Mouse (Mus musculus) stomach, postnatal 0 days (tissue): ENCODE results near the gene Slc5a4b. TPM values are rescaled to one million over a fixed set of nuclear protein-coding genes. Genes with fewer than 3 reads are reported as not detected.

Experiments used
- ATAC-seq: fragments of 200-750 bp; cut with Nextera tagmentation; 2 replicates; pipeline ENCODE4 v1.8.0; 2017; ENCODE audit not compliant: low FRiP score, low TSS enrichment
- DNase-seq: peaks from one replicate; pipeline ENCODE4 v3.0.0-alpha.2; 2016; ENCODE audit warnings: low spot score
- H3K27ac ChIP-seq: fragments of 300-500 bp; sonication (generic); replicated peaks from 2 replicates; pipeline ENCODE4 v1.5.1; 2014; ENCODE audit warnings: mild to moderate bottlenecking, control low read depth
- H3K27me3 ChIP-seq: fragments of 300-500 bp; sonication (generic); 2 replicates; pipeline ENCODE4 v1.6.1; 2014; ENCODE audit warnings: low read length; ENCODE audit not compliant: control insufficient read depth, insufficient read depth
- H3K36me3 ChIP-seq: fragments of 300-500 bp; sonication (generic); 2 replicates; pipeline ENCODE4 v1.6.1; 2014; ENCODE audit warnings: low read length, mixed read lengths; ENCODE audit not compliant: control insufficient read depth, insufficient read depth
- H3K4me1 ChIP-seq: fragments of 300-500 bp; sonication (generic); replicated peaks from 2 replicates; pipeline ENCODE4 v1.6.1; 2014; ENCODE audit warnings: antibody characterized with exemption; ENCODE audit not compliant: control insufficient read depth, insufficient read depth
- H3K4me2 ChIP-seq: fragments of 300-500 bp; sonication (generic); replicated peaks from 2 replicates; pipeline ENCODE4 v1.6.1; 2014; ENCODE audit warnings: low read depth, mild to moderate bottlenecking, control low read depth, moderate library complexity
- H3K4me3 ChIP-seq: fragments of 300-500 bp; sonication (generic); 2 replicates; pipeline ENCODE4 v1.5.1; 2014; ENCODE audit warnings: low read depth, low read length, control low read depth
- H3K9ac ChIP-seq: fragments of 300-500 bp; sonication (generic); 2 replicates; pipeline ENCODE4 v1.6.1; 2014; ENCODE audit warnings: mild to moderate bottlenecking, low read length, control low read depth, mixed read lengths
- H3K9me3 ChIP-seq: fragments of 300-500 bp; sonication (generic); 2 replicates; pipeline ENCODE4 v1.6.1; 2016; ENCODE audit warnings: low read length; ENCODE audit not compliant: control insufficient read depth
- CTCF ChIP-seq: IDR thresholded peaks from 2 replicates; pipeline ENCODE4 v1.5.1; 2016; ENCODE audit warnings: antibody characterized with exemption, low read depth, mild to moderate bottlenecking, moderate library complexity
- EP300 ChIP-seq: optimal IDR thresholded peaks from 2 replicates; pipeline ENCODE3; 2016; ENCODE audit warnings: antibody characterized with exemption
- WGBS: fragments of 180-500 bp; shearing (Covaris S2); extraction: QIAGEN DNeasy Blood & Tissue Kit; methylation state at CpG from one replicate; pipeline ENCODE4 v1.1.7; 2014; 5-methylcytosine and 5-hydroxymethylcytosine counted together
- polyA plus RNA-seq: library from polyadenylated mRNA; unstranded; fragments of >200 nt; fragmentation: Nextera tagmentation; extraction: Ambion mirVana; gene quantifications from 2 replicates; pipeline ENCODE4 v1.2.1, GENCODE M21; 2015

Slc5a4b gene
- polyA plus RNA-seq, 1 experiment from 2014 or later, result 0.04 TPM

DNA sequence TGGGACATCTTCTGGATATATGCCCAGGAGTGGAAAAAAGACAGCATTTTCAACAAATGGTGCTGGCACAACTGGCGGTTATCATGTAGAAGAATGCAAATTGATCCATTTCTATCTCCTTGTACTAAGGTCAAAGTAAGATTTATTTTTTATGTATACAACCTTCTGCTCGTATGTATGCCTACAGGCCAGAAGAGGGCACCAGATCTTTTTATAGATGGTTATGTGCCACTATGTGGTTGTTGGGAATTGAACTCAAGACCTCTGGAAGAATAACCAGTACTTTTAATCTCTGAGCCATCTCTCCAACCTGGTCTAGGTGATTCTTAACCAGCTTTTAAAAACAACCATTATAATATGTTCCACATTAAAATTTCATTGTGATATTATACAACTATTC, 25.6 kb upstream of the Slc5a4b start:
- H3K4me3 ChIP-seq, result no peak overlapping the region
- no peaks in the 10 kb centered on the region for H3K27me3 ChIP-seq
- TF ChIP-seq CTCF, result peak; percentile 25; the same call in 1 of the 2 replicates
- TF ChIP-seq EP300, result no peak
- DNase-seq (no peak), ATAC-seq (no peak)
- no peak overlapping the region for H3K9ac ChIP-seq
- H3K4me2 ChIP-seq, result no peak overlapping the region
- H3K36me3 ChIP-seq, result no peaks in the 10 kb centered on the region
- no peaks in the 10 kb centered on the region for H3K4me1 ChIP-seq
- no peaks in the 10 kb centered on the region for H3K9me3 ChIP-seq
- WGBS, result 80% methylated on average over 2 of the region's 2 CpGs
- no peak overlapping the region for H3K27ac ChIP-seq

- 58% methylated on average over 4 of the region's 4 CpGs for WGBS
Measured at GRCm38 (mm10) chr10:76132506-76132905, 21.7 kb upstream of the Slc5a4b start.

GRCm38 (mm10) chr10:76121495-76121894, 10.7 kb upstream of the Slc5a4b start:
- Histone ChIP-seq H3K27ac (no peak overlapping the region), H3K4me2 (no peak overlapping the region), H3K27me3 (no peaks in the 10 kb centered on the region), H3K9ac (no peak overlapping the region), H3K9me3 (no peaks in the 10 kb centered on the region), H3K36me3 (no peaks in the 10 kb centered on the region), H3K4me1 (no peaks in the 10 kb centered on the region), H3K4me3 (no peak overlapping the region)
- no peak for DNase-seq
- 33% methylated on average over 5 of the region's 5 CpGs for WGBS
- ATAC-seq, result no peak
- no peak for TF ChIP-seq EP300
- TF ChIP-seq CTCF, result no peak

More at GRCm38 (mm10) chr10:76132506-76132905, 21.7 kb upstream of the Slc5a4b start:
- Histone ChIP-seq H3K36me3 (no peaks in the 10 kb centered on the region), H3K27ac (no peak overlapping the region), H3K4me1 (no peaks in the 10 kb centered on the region), H3K9me3 (no peaks in the 10 kb centered on the region), H3K27me3 (no peaks in the 10 kb centered on the region), H3K4me2 (no peak overlapping the region), H3K9ac (no peak overlapping the region), H3K4me3 (no peak overlapping the region)
- DNase-seq (no peak), ATAC-seq (no peak)
- no peak for TF ChIP-seq EP300

GRCm38 (mm10) chr10:76120124-76120711, 9.5 kb upstream of the Slc5a4b start:
- no peaks in the 10 kb centered on the region for H3K27me3 ChIP-seq
- ATAC-seq (no peak), DNase-seq (no peak)
- no peak overlapping the region for H3K27ac ChIP-seq
- TF ChIP-seq EP300 (no peak), CTCF (no peak)
- no peak overlapping the region for H3K4me3 ChIP-seq
- H3K9me3 ChIP-seq, result no peaks in the 10 kb centered on the region
- H3K4me2 ChIP-seq, result no peak overlapping the region
- H3K36me3 ChIP-seq, result no peaks in the 10 kb centered on the region
- no peaks in the 10 kb centered on the region for H3K4me1 ChIP-seq
- WGBS, result 33% methylated on average over 4 of the region's 4 CpGs
- no peak overlapping the region for H3K9ac ChIP-seq

DNA sequence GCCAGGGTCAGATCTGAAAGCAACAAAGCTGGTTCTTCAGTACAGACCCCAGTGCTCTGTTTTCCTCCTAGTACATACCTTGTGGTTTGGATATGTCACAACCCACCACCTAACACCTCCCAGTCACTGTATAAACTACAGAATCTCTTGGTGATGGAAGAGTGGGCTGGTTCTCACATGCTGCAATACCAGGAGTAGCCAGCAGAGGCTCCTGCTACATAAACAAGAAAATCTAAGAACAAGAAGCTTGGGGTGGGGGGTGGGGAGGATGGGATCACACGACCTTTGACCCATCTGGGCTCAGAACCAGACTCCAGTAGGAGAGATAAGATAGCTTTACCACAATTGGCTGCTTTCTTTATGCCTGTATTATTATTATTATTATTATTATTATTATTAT, 8.0 kb upstream of the Slc5a4b start:
- H3K27me3 ChIP-seq, result no peaks in the 10 kb centered on the region
- DNase-seq (peak; percentile 47), ATAC-seq (no peak)
- no peaks in the 10 kb centered on the region for H3K4me1 ChIP-seq
- TF ChIP-seq EP300, result no peak
- TF ChIP-seq CTCF, result peak; percentile 56
- H3K9me3 ChIP-seq, result no peaks in the 10 kb centered on the region
- H3K27ac ChIP-seq, result no peak overlapping the region
- H3K9ac ChIP-seq, result no peak overlapping the region
- H3K36me3 ChIP-seq, result no peaks in the 10 kb centered on the region
- WGBS, result 22% methylated on average over 1 of the region's 1 CpGs
- H3K4me3 ChIP-seq, result no peak overlapping the region
- H3K4me2 ChIP-seq, result no peak overlapping the region

- ATAC-seq, result no peak
- DNase-seq, result peak; percentile 72
- Histone ChIP-seq H3K9me3 (no peaks in the 10 kb centered on the region), H3K4me3 (no peak overlapping the region), H3K36me3 (no peaks in the 10 kb centered on the region), H3K4me1 (no peaks in the 10 kb centered on the region), H3K4me2 (no peak overlapping the region), H3K9ac (no peak overlapping the region), H3K27ac (no peak overlapping the region), H3K27me3 (no peaks in the 10 kb centered on the region)
- peak; percentile 79 for TF ChIP-seq CTCF
- no peak for TF ChIP-seq EP300
- 34% methylated on average over 5 of the region's 5 CpGs for WGBS
Measured at GRCm38 (mm10) chr10:76117966-76118365, 7.2 kb upstream of the Slc5a4b start.
